Mouse (Mus musculus) stomach, adult 2 months (tissue): ENCODE data around the gene Tom1l2. TPM values are rescaled to one million over a fixed set of nuclear protein-coding genes. Genes with fewer than 3 reads are reported as not detected.

Experiments used
- polyA plus RNA-seq: library from polyadenylated mRNA; depleted of rRNA; stranded (reverse); fragments of >200 nt; gene quantifications from 2 replicates; pipeline ENCODE4 v1.2.3, GENCODE M21; 2012; rRNA removed

Tom1l2 gene
- polyA plus RNA-seq, result 39.9 and 40.3 TPM in 2 replicates

GRCm38 (mm10) chr11:60352559-60353411, at the start of gene Tom1l2, which contains the start of gene Drc3:
Gene Tom1l2 (minus strand): TSS chr11:60352905.
Gene Drc3 (plus strand): TSS chr11:60353329.

GRCm38 (mm10) chr11:60222469-60223236, 130.1 kb downstream of the Tom1l2 start, which contains the start of gene Srebf1:
Gene Srebf1 (minus strand): TSS chr11:60222581.

Other genes with a start within 250 kb of the Tom1l2 start
- gene Rai1, start 247.9 kb downstream of the Tom1l2 start, polyA plus RNA-seq, result 32.3 TPM in 2 replicates
- 81.7 and 91.5 TPM in 2 replicates for gene Srebf1, start 130.3 kb downstream of the Tom1l2 start, polyA plus RNA-seq
- 0.12 TPM in 1 of 2 replicates, not detected in the other for gene Drc3, start 424 bp upstream of the Tom1l2 start, polyA plus RNA-seq
- 9.9 and 12.3 TPM in 2 replicates for gene Gid4, start 64.2 kb upstream of the Tom1l2 start, polyA plus RNA-seq
- gene Atpaf2, start 65.6 kb upstream of the Tom1l2 start, polyA plus RNA-seq, result 15.6 and 22.1 TPM in 2 replicates
- 21.5 and 23.9 TPM in 2 replicates for gene Drg2, start 101.7 kb upstream of the Tom1l2 start, polyA plus RNA-seq
- gene Myo15, start 116.4 kb upstream of the Tom1l2 start, polyA plus RNA-seq, result 0.11 and 0.25 TPM in 2 replicates
- 8.8 and 10.8 TPM in 2 replicates for gene Alkbh5, start 183.5 kb upstream of the Tom1l2 start, polyA plus RNA-seq